9 mouse cellular contexts compared by ENCODE assay signal in the genomic region with DNA sequence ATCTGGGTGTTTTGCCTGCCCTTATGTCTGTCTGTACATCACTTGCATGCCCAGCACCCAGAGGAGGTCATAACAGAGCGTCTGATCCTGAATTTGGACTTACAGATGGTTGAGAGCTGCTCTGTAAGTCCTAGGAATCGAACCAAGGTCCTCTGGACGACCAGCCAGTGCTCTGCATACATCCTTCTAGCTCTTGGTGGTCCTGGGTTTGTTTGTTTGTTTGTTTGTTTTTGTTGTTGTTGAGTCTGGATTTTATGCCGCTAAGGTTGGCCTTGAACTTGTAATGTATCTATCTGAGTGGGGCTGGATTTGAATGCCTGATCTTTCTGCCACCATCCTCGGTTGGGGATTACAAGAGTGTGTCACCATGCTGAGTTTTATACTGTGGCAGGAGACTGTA. TPM values are rescaled to one million over a fixed set of nuclear protein-coding genes. Genes with fewer than 3 reads are reported as not detected.
A peak's percentile ranks its signal among the peaks of the same experiment; 100 is the strongest.
DNase-seq lines count a peak whose midpoint lies in the region; ATAC-seq and TF ChIP-seq lines count a peak whose summit lies in the region.
"Had no signal": no experiment of that assay in that cellular context is flagged by ENCODE, and none has a peak within 500 bp of the region (broad histone marks: within the 10 kb centered on the region; RNA-seq: fewer than 3 reads in every experiment).

No protein-coding gene starts in this region.

- H3K4me2 ChIP-seq in heart, embryonic 13.5 days = peak overlapping the region; percentile 69; the same call in 1 of the 2 replicates
- H3K4me2 ChIP-seq in heart, embryonic 11.5 days = no peak overlapping the region; the same call in 1 of the 2 replicates
- H3K4me2 ChIP-seq in hindbrain, postnatal 0 days (ENCODE audit: low read depth, low read length) = peak overlapping the region; percentile 67
- no peak overlapping the region for H3K4me2 ChIP-seq in intestine, embryonic 16.5 days (ENCODE audit: low read depth, low read length)

- H3K4me1 ChIP-seq in heart, embryonic 13.5 days = peaks cover 12% of the 10 kb centered on the region
- no peaks in the 10 kb centered on the region for H3K4me1 ChIP-seq in heart, embryonic 11.5 days (ENCODE audit: control insufficient read depth, insufficient read depth, low read length)
- H3K4me1 ChIP-seq in hindbrain, postnatal 0 days (ENCODE audit: insufficient read depth, low read length) = peaks cover 9% of the 10 kb centered on the region
- peaks cover 3% of the 10 kb centered on the region; the same call in 1 of the 2 replicates for H3K4me1 ChIP-seq in intestine, embryonic 16.5 days (ENCODE audit: control insufficient read depth, insufficient read depth, low read length)

- peak; percentile 4 for DNase-seq in retina, embryonic 14.5 days (ENCODE audit: low spot score)
- no peak for DNase-seq in retina, postnatal 1 day
- DNase-seq in hindbrain, postnatal 0 days (ENCODE audit: low spot score) = no peak
- DNase-seq in spleen, postnatal 36 days (ENCODE audit: low spot score in 2 of 2) = no peak
- DNase-seq in gastrocnemius, postnatal 25 days = no peak
- DNase-seq: kidney, postnatal 14 days had no signal

- no peak for ATAC-seq in heart, embryonic 13.5 days (ENCODE audit: extremely low read depth, insufficient number of reproducible peaks, low FRiP score, low TSS enrichment)
- ATAC-seq in heart, embryonic 11.5 days (replicated peaks; ENCODE audit: insufficient number of reproducible peaks, low FRiP score, low TSS enrichment) = no peak
- no peak for ATAC-seq in hindbrain, postnatal 0 days
- no peak for ATAC-seq in intestine, embryonic 16.5 days

- H3K27ac ChIP-seq in heart, embryonic 13.5 days (replicated peaks) = no peak overlapping the region
- no peak overlapping the region for H3K27ac ChIP-seq in heart, embryonic 11.5 days (ENCODE audit: low read depth, low read length)
- H3K27ac ChIP-seq in hindbrain, postnatal 0 days = peak overlapping the region; percentile 96
- H3K27ac ChIP-seq in intestine, embryonic 16.5 days (ENCODE audit: low read length) = no peak overlapping the region

- 66% methylated on average over 5 of the region's 5 CpGs for WGBS in heart, embryonic 13.5 days
- WGBS in heart, embryonic 11.5 days (ENCODE audit: insufficient replicate concordance) = 74% methylated on average over 5 of the region's 5 CpGs
- WGBS in hindbrain, postnatal 0 days = 84% methylated on average over 5 of the region's 5 CpGs
- WGBS in intestine, embryonic 16.5 days = 79% methylated on average over 5 of the region's 5 CpGs

- no peaks in the 10 kb centered on the region for H3K36me3 ChIP-seq in heart, embryonic 13.5 days
- no peaks in the 10 kb centered on the region for H3K36me3 ChIP-seq in heart, embryonic 11.5 days (ENCODE audit: control insufficient read depth, insufficient read depth, low read length)
- no peaks in the 10 kb centered on the region for H3K36me3 ChIP-seq in hindbrain, postnatal 0 days (ENCODE audit: insufficient read depth, low read length)
- H3K36me3 ChIP-seq in intestine, embryonic 16.5 days (ENCODE audit: control insufficient read depth, insufficient read depth, low read length) = no peaks in the 10 kb centered on the region

- no peak overlapping the region for H3K4me3 ChIP-seq in heart, embryonic 13.5 days
- H3K4me3 ChIP-seq in heart, embryonic 11.5 days (ENCODE audit: low read depth, low read length) = no peak overlapping the region
- H3K4me3 ChIP-seq in hindbrain, postnatal 0 days (ENCODE audit: low read length) = no peak overlapping the region
- H3K4me3 ChIP-seq in intestine, embryonic 16.5 days (ENCODE audit: low read length) = no peak overlapping the region

- H3K27me3 ChIP-seq in heart, embryonic 13.5 days (replicated peaks) = no peaks in the 10 kb centered on the region
- H3K27me3 ChIP-seq in heart, embryonic 11.5 days (ENCODE audit: control insufficient read depth, insufficient read depth, low read length) = no peaks in the 10 kb centered on the region
- H3K27me3 ChIP-seq in hindbrain, postnatal 0 days (ENCODE audit: insufficient read depth, low read length) = no peaks in the 10 kb centered on the region
- no peaks in the 10 kb centered on the region for H3K27me3 ChIP-seq in intestine, embryonic 16.5 days (replicated peaks; ENCODE audit: control insufficient read depth, insufficient read depth, low read length)

- no peak for TF ChIP-seq CTCF in hindbrain, postnatal 0 days (IDR thresholded peaks at IDR 0.05; ENCODE audit: low read depth)

- no peaks in the 10 kb centered on the region for H3K9me3 ChIP-seq in heart, embryonic 13.5 days
- no peaks in the 10 kb centered on the region for H3K9me3 ChIP-seq in heart, embryonic 11.5 days (replicated peaks; ENCODE audit: control insufficient read depth, low read length)
- H3K9me3 ChIP-seq in hindbrain, postnatal 0 days (ENCODE audit: low read length) = no peaks in the 10 kb centered on the region
- H3K9me3 ChIP-seq in intestine, embryonic 16.5 days (ENCODE audit: control insufficient read depth, low read length) = no peaks in the 10 kb centered on the region

- H3K9ac ChIP-seq in heart, embryonic 13.5 days = no peak overlapping the region
- no peak overlapping the region for H3K9ac ChIP-seq in heart, embryonic 11.5 days (ENCODE audit: low read depth, low read length)
- peak overlapping the region; percentile 68; the same call in 1 of the 2 replicates for H3K9ac ChIP-seq in hindbrain, postnatal 0 days (replicated peaks; ENCODE audit: low read length)
- H3K9ac ChIP-seq in intestine, embryonic 16.5 days (ENCODE audit: low read depth, low read length) = no peak overlapping the region

RNA-seq across cellular contexts. Expression of a gene that starts 1.5 kb away (rescaled TPM):
- 16.6 and 19.0 TPM in 2 replicates for polyA plus RNA-seq in heart, embryonic 13.5 days (2015; fragmentation: Nextera tagmentation; extraction: Ambion mirVana)
- 24.9 and 28.2 TPM in 2 replicates for polyA plus RNA-seq in heart, embryonic 11.5 days (2014; fragmentation: Nextera tagmentation; extraction: Ambion mirVana)
- total RNA-seq in hindbrain, postnatal 0 days (2014; rRNA removed) = 97.1 and 103 TPM in 2 replicates
- polyA plus RNA-seq in hindbrain, postnatal 0 days (2015; fragmentation: Nextera tagmentation; extraction: Ambion mirVana) = 20.6 and 23.2 TPM in 2 replicates
- total RNA-seq in gastrocnemius, postnatal 25 days (2021) = 10 to 100 TPM; 44.3 to 46.2 TPM
- 10.0 and 11.6 TPM in 2 replicates for polyA plus RNA-seq in intestine, embryonic 16.5 days (2015; fragmentation: Nextera tagmentation; extraction: Ambion mirVana)

RNA-seq across cellular contexts. Expression of a gene that starts 9.3 kb away (rescaled TPM):
- 44.2 and 46.0 TPM in 2 replicates for polyA plus RNA-seq in heart, embryonic 13.5 days (2015; fragmentation: Nextera tagmentation; extraction: Ambion mirVana)
- 49.1 and 54.6 TPM in 2 replicates for polyA plus RNA-seq in heart, embryonic 11.5 days (2014; fragmentation: Nextera tagmentation; extraction: Ambion mirVana)
- 42.7 and 54.2 TPM in 2 replicates for total RNA-seq in hindbrain, postnatal 0 days (2014; rRNA removed)
- polyA plus RNA-seq in hindbrain, postnatal 0 days (2015; fragmentation: Nextera tagmentation; extraction: Ambion mirVana) = 56.5 and 59.6 TPM in 2 replicates
- 10 to 100 TPM; 15.2 to 15.8 TPM for total RNA-seq in gastrocnemius, postnatal 25 days (2021)
- polyA plus RNA-seq in intestine, embryonic 16.5 days (2015; fragmentation: Nextera tagmentation; extraction: Ambion mirVana) = 38.0 and 38.8 TPM in 2 replicates

Comparison
In these comparisons a context has a peak if more than half of its experiments do, and no peak if none do; other contexts are left out.
1. H3K4me2 ChIP-seq: peak in heart, embryonic 13.5 days (single experiment) and hindbrain, postnatal 0 days (single experiment); none in heart, embryonic 11.5 days (single experiment) and intestine, embryonic 16.5 days (single experiment).